Mouse (Mus musculus) cortical plate, adult 2 months (tissue): ENCODE results near the gene Tmtc1. TPM values are rescaled to one million over a fixed set of nuclear protein-coding genes. Genes with fewer than 3 reads are reported as not detected.

Experiments
- H3K27ac ChIP-seq: fragments of 200-500 bp; 2 replicates; pipeline ENCODE4 v1.5.1; 2012; ENCODE audit warnings: low read length, control low read depth, inconsistent platforms; ENCODE audit not compliant: insufficient read depth
- H3K4me1 ChIP-seq: fragments of 200-500 bp; 2 replicates; pipeline ENCODE4 v1.6.1; 2011; ENCODE audit warnings: low read length; ENCODE audit not compliant: control insufficient read depth, insufficient read depth
- H3K4me3 ChIP-seq: fragments of 200-500 bp; 2 replicates; pipeline ENCODE4 v1.5.1; 2011; ENCODE audit warnings: mild to moderate bottlenecking, low read length, control low read depth; ENCODE audit not compliant: insufficient read depth
- CTCF ChIP-seq: fragments of 200-500 bp; IDR thresholded peaks from 2 replicates; pipeline ENCODE4 v1.5.1; 2011; ENCODE audit warnings: mild to moderate bottlenecking, control low read depth, low read length; ENCODE audit not compliant: insufficient read depth; ENCODE audit errors: extremely low read depth
- POLR2A ChIP-seq: fragments of 200-500 bp; IDR thresholded peaks from 2 replicates; pipeline ENCODE4 v1.6.1; 2011; ENCODE audit warnings: mild to moderate bottlenecking, low read length, control low read depth; ENCODE audit not compliant: insufficient read depth; ENCODE audit errors: extremely low read depth
- polyA plus RNA-seq: library from polyadenylated mRNA; depleted of rRNA; stranded (reverse); fragments of >200 nt; gene quantifications from 2 replicates; pipeline ENCODE4 v1.2.3, GENCODE M21; 2012; rRNA removed

Gene Tmtc1
- polyA plus RNA-seq, 1 experiment: 35.2 TPM

DNA sequence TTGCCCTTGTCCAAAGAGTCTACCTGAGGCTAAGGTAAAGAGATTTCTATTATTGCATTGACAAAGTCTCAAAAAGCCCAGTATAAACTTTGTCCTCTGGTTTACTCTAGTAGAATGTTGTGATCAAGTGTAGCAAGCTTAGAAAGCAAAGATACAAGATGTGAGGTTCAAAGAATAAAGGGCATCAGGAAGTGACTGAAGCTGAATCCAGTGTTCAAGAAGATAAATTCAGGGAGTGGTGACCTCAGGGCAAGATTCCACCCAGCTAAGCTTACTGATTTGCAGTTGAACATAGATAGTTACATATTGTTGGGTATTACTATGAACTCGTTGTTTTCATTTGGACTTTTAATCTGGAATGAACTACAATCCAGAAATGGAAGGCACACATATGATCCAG, 258.5 kb downstream of the Tmtc1 start:
- Histone ChIP-seq H3K27ac (no peak overlapping the region), H3K4me3 (no peak overlapping the region), H3K4me1 (no peaks in the 10 kb centered on the region)
- TF ChIP-seq CTCF (no peak), POLR2A (no peak)

Other genes with a start within 250 kb of the Tmtc1 start
- gene Ergic2, start 232.0 kb downstream of the Tmtc1 start, polyA plus RNA-seq: 50.9 and 53.7 TPM in 2 replicates